Mouse (Mus musculus): ENCODE measurements around the gene Rbpj. TPM values are rescaled to one million over a fixed set of nuclear protein-coding genes. Genes with fewer than 3 reads are reported as not detected.

Gene Rbpj
- polyA plus RNA-seq, 1 experiment from 2014 or later: 35.8 TPM

DNA sequence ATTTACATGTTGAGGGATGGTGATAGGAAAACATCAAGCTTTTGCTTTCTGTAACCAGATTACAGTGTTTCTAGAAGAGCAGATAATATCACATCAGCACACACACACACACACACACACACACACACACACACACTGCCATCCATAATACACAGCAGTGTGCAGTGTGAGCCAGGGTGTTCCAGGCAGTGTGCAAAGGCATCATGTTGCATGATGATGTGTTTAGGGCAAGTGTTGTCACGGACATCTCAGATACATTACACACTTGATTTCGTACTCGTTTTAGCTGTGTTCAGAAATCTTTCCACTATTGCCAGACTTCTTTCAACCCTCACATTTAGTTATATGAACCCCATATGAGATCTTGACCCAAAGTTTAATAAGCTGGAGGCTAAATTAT is 33.6 kb downstream of the Rbpj start:
- no peak overlapping the region for H3K27ac ChIP-seq (ENCODE audit: low read depth, low read length)
- H3K4me2 ChIP-seq (ENCODE audit: low read depth, low read length): no peak overlapping the region
- no peak overlapping the region for H3K4me3 ChIP-seq (ENCODE audit: low read depth, low read length)
- no peaks in the 10 kb centered on the region for H3K36me3 ChIP-seq (ENCODE audit: control insufficient read depth, insufficient read depth, low read length)
- no peaks in the 10 kb centered on the region for H3K9me3 ChIP-seq (ENCODE audit: control insufficient read depth, low read length)
- H3K9ac ChIP-seq (replicated peaks; ENCODE audit: low read depth, low read length): no peak overlapping the region
- no peaks in the 10 kb centered on the region for H3K27me3 ChIP-seq (ENCODE audit: control insufficient read depth, insufficient read depth, low read length)
- no peaks in the 10 kb centered on the region for H3K4me1 ChIP-seq (ENCODE audit: control insufficient read depth, insufficient read depth, low read length)
- no peak for ATAC-seq (ENCODE audit: low read depth)
- WGBS: 94% methylated on average over 3 of the region's 3 CpGs

DNA sequence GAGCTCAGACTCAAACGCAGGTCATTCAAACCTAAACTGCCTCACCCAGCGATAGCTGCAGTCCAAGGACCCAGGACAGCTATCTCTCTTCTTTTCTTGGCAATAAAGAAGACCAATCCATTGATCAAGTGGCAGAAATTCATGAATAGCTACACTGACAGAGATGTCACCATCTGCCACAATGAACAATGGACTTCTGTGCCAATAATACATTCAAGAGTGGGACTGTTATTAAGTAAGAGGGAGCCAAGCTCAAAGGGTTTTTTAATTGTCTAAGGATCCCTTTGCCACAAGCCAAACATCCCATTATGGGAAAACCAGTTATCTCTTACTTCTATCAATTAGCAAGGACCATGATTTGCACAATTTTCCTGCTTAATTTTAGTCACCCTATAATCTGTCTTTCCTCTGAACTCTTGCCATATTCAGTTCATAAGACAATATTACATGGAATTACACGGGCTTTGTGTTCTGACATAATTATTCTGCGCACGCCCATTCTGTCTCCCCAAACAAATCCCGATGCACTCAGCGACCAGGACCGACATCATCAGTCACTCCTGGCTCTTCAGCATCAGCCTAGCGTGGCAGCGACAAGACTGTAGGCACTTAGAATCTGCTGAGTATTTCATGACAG is 34.7 kb downstream of the Rbpj start:
- Histone ChIP-seq H3K36me3 (ENCODE audit: control insufficient read depth, insufficient read depth, low read length) (no peaks in the 10 kb centered on the region), H3K27me3 (ENCODE audit: control insufficient read depth, insufficient read depth, low read length) (no peaks in the 10 kb centered on the region), H3K9ac (replicated peaks; ENCODE audit: low read depth, low read length) (no peak overlapping the region), H3K4me2 (ENCODE audit: low read depth, low read length) (no peak overlapping the region), H3K27ac (ENCODE audit: low read depth, low read length) (no peak overlapping the region), H3K9me3 (ENCODE audit: control insufficient read depth, low read length) (no peaks in the 10 kb centered on the region), H3K4me1 (ENCODE audit: control insufficient read depth, insufficient read depth, low read length) (no peaks in the 10 kb centered on the region), H3K4me3 (ENCODE audit: low read depth, low read length) (no peak overlapping the region)
- no peak for ATAC-seq (ENCODE audit: low read depth)
- WGBS: 64% methylated on average over 10 of the region's 10 CpGs

DNA sequence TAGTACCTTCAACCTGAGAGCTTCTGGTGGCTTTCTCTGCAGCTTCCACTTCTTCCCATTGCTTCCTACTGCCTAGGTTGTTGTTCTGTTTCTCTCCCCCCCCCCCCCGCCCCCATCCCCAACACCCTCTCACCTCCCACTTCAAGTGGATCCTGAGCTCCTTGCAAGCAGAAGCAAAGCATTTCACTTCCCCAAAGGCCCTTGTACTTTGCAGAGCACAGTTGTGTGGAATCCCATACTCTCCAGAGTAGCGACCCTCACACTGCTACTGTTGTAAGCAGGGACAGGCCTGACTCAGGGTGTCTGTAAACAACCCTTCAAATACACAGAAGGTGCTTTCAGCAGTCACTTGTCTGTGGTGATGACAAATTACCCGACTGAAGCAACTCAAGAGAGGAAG is 37.3 kb downstream of the Rbpj start:
- Histone ChIP-seq H3K27ac (ENCODE audit: low read depth, low read length) (no peak overlapping the region), H3K36me3 (ENCODE audit: control insufficient read depth, insufficient read depth, low read length) (no peaks in the 10 kb centered on the region), H3K9me3 (ENCODE audit: control insufficient read depth, low read length) (no peaks in the 10 kb centered on the region), H3K4me1 (ENCODE audit: control insufficient read depth, insufficient read depth, low read length) (no peaks in the 10 kb centered on the region), H3K4me2 (ENCODE audit: low read depth, low read length) (no peak overlapping the region), H3K9ac (replicated peaks; ENCODE audit: low read depth, low read length) (no peak overlapping the region), H3K27me3 (ENCODE audit: control insufficient read depth, insufficient read depth, low read length) (no peaks in the 10 kb centered on the region), H3K4me3 (ENCODE audit: low read depth, low read length) (no peak overlapping the region)
- ATAC-seq (ENCODE audit: low read depth): no peak
- 68% methylated on average over 3 of the region's 3 CpGs for WGBS

DNA sequence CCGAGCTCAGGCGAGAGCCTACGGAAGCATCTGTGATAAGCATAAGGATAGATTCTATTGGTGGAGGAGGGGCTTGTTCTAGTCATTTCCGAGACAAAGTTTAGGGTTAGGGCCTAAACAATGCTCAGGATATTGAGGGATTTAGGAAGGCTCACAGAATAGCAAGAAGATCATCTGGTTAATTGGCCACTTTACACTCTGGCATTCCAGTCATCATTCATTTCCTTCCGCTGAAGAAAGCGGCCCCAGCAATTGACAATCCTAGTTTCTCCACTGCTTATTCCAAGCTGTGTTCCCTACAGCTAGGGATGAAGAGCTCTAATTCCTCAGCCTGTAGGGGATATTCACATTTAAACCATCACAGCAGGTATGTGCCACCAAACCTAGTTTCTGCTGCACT is 39.8 kb downstream of the Rbpj start:
- Histone ChIP-seq H3K4me2 (ENCODE audit: low read depth, low read length) (no peak overlapping the region), H3K4me3 (ENCODE audit: low read depth, low read length) (no peak overlapping the region), H3K36me3 (ENCODE audit: control insufficient read depth, insufficient read depth, low read length) (no peaks in the 10 kb centered on the region), H3K9me3 (ENCODE audit: control insufficient read depth, low read length) (no peaks in the 10 kb centered on the region), H3K4me1 (ENCODE audit: control insufficient read depth, insufficient read depth, low read length) (no peaks in the 10 kb centered on the region), H3K27ac (ENCODE audit: low read depth, low read length) (no peak overlapping the region), H3K27me3 (ENCODE audit: control insufficient read depth, insufficient read depth, low read length) (no peaks in the 10 kb centered on the region), H3K9ac (replicated peaks; ENCODE audit: low read depth, low read length) (no peak overlapping the region)
- ATAC-seq (ENCODE audit: low read depth): no peak
- 58% methylated on average over 6 of the region's 6 CpGs for WGBS

DNA sequence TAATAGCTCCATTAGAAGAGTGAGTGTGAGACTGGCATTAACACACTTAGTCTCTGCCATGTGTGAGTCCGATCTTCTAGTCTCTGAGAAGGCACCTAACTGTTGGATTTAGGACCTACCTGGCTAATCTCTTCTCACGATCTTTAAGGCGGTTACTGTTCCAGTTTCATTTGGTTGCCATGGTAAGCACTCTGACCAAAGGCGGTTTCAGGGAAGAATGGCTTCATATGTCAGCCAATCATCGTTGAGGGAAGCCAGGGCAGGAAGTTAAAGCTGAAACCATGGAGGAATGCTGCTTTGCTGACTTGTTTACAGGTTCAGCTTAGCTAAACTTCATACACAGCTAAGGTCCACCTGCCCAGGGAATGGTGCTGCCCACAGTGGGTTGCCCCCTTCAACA is 41.4 kb downstream of the Rbpj start:
- ATAC-seq (ENCODE audit: low read depth): no peak
- 90% methylated on average over 5 of the region's 5 CpGs for WGBS
- Histone ChIP-seq H3K36me3 (ENCODE audit: control insufficient read depth, insufficient read depth, low read length) (no peaks in the 10 kb centered on the region), H3K27me3 (ENCODE audit: control insufficient read depth, insufficient read depth, low read length) (no peaks in the 10 kb centered on the region), H3K9ac (replicated peaks; ENCODE audit: low read depth, low read length) (no peak overlapping the region), H3K27ac (ENCODE audit: low read depth, low read length) (no peak overlapping the region), H3K4me1 (ENCODE audit: control insufficient read depth, insufficient read depth, low read length) (no peaks in the 10 kb centered on the region), H3K4me3 (ENCODE audit: low read depth, low read length) (no peak overlapping the region), H3K4me2 (ENCODE audit: low read depth, low read length) (no peak overlapping the region), H3K9me3 (ENCODE audit: control insufficient read depth, low read length) (no peaks in the 10 kb centered on the region)

DNA sequence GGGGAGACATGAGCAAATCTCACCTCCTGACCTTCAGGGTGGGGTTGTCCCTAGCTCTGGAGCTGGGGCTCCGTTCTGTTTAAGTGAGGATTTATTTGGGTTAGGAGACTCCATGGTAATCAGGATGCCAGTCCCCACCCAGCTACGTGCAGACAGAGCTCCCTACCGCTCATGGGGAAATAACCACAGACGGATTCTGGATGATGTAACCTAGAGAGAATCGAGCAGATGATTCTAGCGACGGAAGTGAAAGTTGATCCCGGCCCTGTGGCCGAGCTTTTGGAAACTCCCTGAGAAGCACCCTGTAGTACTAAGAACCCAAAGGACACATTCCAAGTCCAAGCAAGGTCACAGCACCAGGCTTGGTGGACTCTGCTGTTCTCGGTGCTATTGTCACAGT is 43.5 kb downstream of the Rbpj start:
- H3K4me1 ChIP-seq (ENCODE audit: control insufficient read depth, insufficient read depth, low read length): no peaks in the 10 kb centered on the region
- no peak overlapping the region for H3K27ac ChIP-seq (ENCODE audit: low read depth, low read length)
- 88% methylated on average over 10 of the region's 10 CpGs for WGBS
- ATAC-seq (ENCODE audit: low read depth): no peak
- no peaks in the 10 kb centered on the region for H3K27me3 ChIP-seq (ENCODE audit: control insufficient read depth, insufficient read depth, low read length)
- H3K9ac ChIP-seq (replicated peaks; ENCODE audit: low read depth, low read length): no peak overlapping the region
- H3K9me3 ChIP-seq (ENCODE audit: control insufficient read depth, low read length): no peaks in the 10 kb centered on the region
- no peak overlapping the region for H3K4me3 ChIP-seq (ENCODE audit: low read depth, low read length)
- H3K36me3 ChIP-seq (ENCODE audit: control insufficient read depth, insufficient read depth, low read length): no peaks in the 10 kb centered on the region
- no peak overlapping the region for H3K4me2 ChIP-seq (ENCODE audit: low read depth, low read length)

DNA sequence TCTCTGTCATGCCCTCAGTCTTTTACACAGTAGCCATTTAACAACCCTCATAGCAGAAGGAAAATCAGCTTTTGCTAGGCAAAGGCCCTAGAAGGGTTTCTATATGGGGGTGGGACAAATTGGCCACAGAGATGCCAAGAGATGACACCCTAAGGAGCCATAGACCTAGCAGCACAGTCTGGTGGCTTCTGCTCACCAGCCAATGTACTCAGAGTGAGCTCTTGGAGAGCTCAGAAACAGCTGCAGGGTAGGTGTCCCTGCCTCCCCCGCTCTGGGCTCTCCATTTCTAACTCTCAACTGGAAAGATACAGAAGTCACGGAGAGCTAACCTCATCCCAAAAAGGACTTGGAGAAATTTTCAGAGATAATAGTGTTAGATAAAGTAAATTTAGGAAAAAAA is 44.0 kb downstream of the Rbpj start:
- H3K4me1 ChIP-seq (ENCODE audit: control insufficient read depth, insufficient read depth, low read length): no peaks in the 10 kb centered on the region
- no peak overlapping the region for H3K27ac ChIP-seq (ENCODE audit: low read depth, low read length)
- H3K36me3 ChIP-seq (ENCODE audit: control insufficient read depth, insufficient read depth, low read length): no peaks in the 10 kb centered on the region
- H3K9ac ChIP-seq (replicated peaks; ENCODE audit: low read depth, low read length): no peak overlapping the region
- H3K27me3 ChIP-seq (ENCODE audit: control insufficient read depth, insufficient read depth, low read length): no peaks in the 10 kb centered on the region
- no peak overlapping the region for H3K4me3 ChIP-seq (ENCODE audit: low read depth, low read length)
- ATAC-seq (ENCODE audit: low read depth): no peak
- H3K9me3 ChIP-seq (ENCODE audit: control insufficient read depth, low read length): no peaks in the 10 kb centered on the region
- WGBS: 95% methylated on average over 2 of the region's 2 CpGs
- no peak overlapping the region for H3K4me2 ChIP-seq (ENCODE audit: low read depth, low read length)

DNA sequence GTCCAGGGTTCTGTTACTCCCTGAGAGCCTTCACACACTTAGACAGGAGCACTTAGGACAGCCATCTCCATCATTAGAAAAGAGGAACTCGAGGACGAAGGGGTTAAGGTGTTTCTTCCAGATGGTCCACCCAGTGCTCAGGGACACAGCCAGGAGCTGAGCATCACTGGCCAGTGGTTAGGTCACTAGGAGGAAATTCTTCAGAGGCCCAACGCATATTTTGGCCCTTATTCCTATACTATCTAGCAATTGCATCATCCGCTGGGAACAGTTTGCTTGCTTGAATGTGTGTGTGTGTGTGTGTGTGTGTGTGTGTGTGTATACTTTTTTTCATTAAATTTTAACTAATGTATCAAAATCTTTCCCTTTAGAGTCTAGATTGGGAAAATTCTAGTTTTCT is 45.5 kb downstream of the Rbpj start:
- Histone ChIP-seq H3K4me1 (ENCODE audit: control insufficient read depth, insufficient read depth, low read length) (no peaks in the 10 kb centered on the region), H3K27ac (ENCODE audit: low read depth, low read length) (no peak overlapping the region), H3K27me3 (ENCODE audit: control insufficient read depth, insufficient read depth, low read length) (no peaks in the 10 kb centered on the region), H3K36me3 (ENCODE audit: control insufficient read depth, insufficient read depth, low read length) (no peaks in the 10 kb centered on the region), H3K9ac (replicated peaks; ENCODE audit: low read depth, low read length) (no peak overlapping the region), H3K4me2 (ENCODE audit: low read depth, low read length) (no peak overlapping the region), H3K4me3 (ENCODE audit: low read depth, low read length) (no peak overlapping the region), H3K9me3 (ENCODE audit: control insufficient read depth, low read length) (no peaks in the 10 kb centered on the region)
- no peak for ATAC-seq (ENCODE audit: low read depth)
- 85% methylated on average over 4 of the region's 4 CpGs for WGBS

DNA sequence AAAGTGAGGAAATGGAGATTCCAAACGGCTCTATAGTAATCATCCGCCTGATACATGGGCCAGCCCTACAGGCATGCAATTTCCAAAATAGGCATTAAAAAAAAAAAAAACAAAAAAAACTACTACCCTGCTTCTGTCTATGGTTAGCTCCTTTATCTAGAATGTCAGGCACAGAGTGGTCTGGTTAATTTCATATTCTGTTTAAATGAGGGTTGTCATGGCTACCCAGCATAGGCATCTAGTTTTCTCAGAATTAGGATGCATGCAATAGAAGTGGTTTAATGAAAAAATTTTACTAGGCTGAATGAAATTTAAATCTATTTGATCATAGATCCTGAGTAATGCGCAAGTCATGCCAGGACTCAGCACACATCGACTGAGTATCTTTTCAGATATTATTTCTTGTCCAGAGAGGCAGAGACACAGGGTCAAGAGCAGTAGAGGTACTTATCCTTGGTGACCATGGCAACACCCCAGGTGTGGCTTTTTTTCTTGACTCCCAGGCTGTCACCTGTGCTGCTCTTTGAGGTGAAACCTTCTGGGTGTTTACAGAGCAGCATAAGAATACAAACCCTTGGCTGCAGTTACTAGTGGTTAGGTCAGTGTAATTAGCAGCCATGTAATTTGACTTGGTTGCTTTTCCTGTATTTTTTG is 49.1 kb downstream of the Rbpj start:
- no peaks in the 10 kb centered on the region for H3K9me3 ChIP-seq (ENCODE audit: control insufficient read depth, low read length)
- H3K27ac ChIP-seq (ENCODE audit: low read depth, low read length): no peak overlapping the region
- no peak for ATAC-seq (ENCODE audit: low read depth)
- no peaks in the 10 kb centered on the region for H3K27me3 ChIP-seq (ENCODE audit: control insufficient read depth, insufficient read depth, low read length)
- H3K4me2 ChIP-seq (ENCODE audit: low read depth, low read length): no peak overlapping the region
- no peak overlapping the region for H3K9ac ChIP-seq (replicated peaks; ENCODE audit: low read depth, low read length)
- WGBS: 83% methylated on average over 4 of the region's 4 CpGs
- H3K4me3 ChIP-seq (ENCODE audit: low read depth, low read length): no peak overlapping the region
- H3K36me3 ChIP-seq (ENCODE audit: control insufficient read depth, insufficient read depth, low read length): no peaks in the 10 kb centered on the region
- no peaks in the 10 kb centered on the region for H3K4me1 ChIP-seq (ENCODE audit: control insufficient read depth, insufficient read depth, low read length)
